In genomic region chr3:146249895-146250294, GRCm38 (mm10) we compare ENCODE assay signal across 19 mouse cellular contexts. TPM values are rescaled to one million over a fixed set of nuclear protein-coding genes. Genes with fewer than 3 reads are reported as not detected.
"Had no signal": no experiment of that assay in that cellular context is flagged by ENCODE, and none has a peak within 500 bp of the region (broad histone marks: within the 10 kb centered on the region; RNA-seq: fewer than 3 reads in every experiment).

No protein-coding gene starts in this region.

- H3K4me1 ChIP-seq: megakaryocyte, embryonic 14.5 days; midbrain, embryonic 13.5 days; midbrain, embryonic 15.5 days; neural tube, embryonic 12.5 days had no signal

- H3K9ac ChIP-seq: lung, embryonic 15.5 days; midbrain, embryonic 13.5 days; midbrain, embryonic 15.5 days; neural tube, embryonic 12.5 days had no signal

- H3K4me3 ChIP-seq: lung, embryonic 15.5 days; midbrain, embryonic 13.5 days; midbrain, embryonic 15.5 days; neural tube, embryonic 12.5 days had no signal

- DNase-seq: lung, adult 2 months; lung, postnatal 14 days; lung, postnatal 36 days; right cerebral cortex, postnatal 14 days; spleen, adult 18-20 months; thymus, adult 2 months; thymus, postnatal 25 days; thymus, postnatal 4 days had no signal

- H3K27me3 ChIP-seq: lung, embryonic 15.5 days; midbrain, embryonic 13.5 days; midbrain, embryonic 15.5 days; neural tube, embryonic 12.5 days had no signal

- H3K4me2 ChIP-seq: lung, embryonic 15.5 days; midbrain, embryonic 11.5 days; midbrain, embryonic 13.5 days; midbrain, embryonic 15.5 days; neural tube, embryonic 12.5 days had no signal

- H3K9me3 ChIP-seq: lung, embryonic 15.5 days; megakaryocyte, embryonic 14.5 days; midbrain, embryonic 13.5 days; midbrain, embryonic 15.5 days; neural tube, embryonic 12.5 days had no signal

- ATAC-seq: lung, postnatal 0 days; midbrain, embryonic 13.5 days; midbrain, embryonic 15.5 days had no signal

- H3K36me3 ChIP-seq: lung, embryonic 15.5 days; midbrain, embryonic 13.5 days; midbrain, embryonic 15.5 days; neural tube, embryonic 12.5 days had no signal

- H3K27ac ChIP-seq: lung, embryonic 15.5 days; macrophage; midbrain, embryonic 13.5 days; midbrain, embryonic 15.5 days; neural tube, embryonic 12.5 days had no signal

RNA-seq across cellular contexts. Expression of gene Lpar3, which starts 29.1 kb away (rescaled TPM):
- total RNA-seq: megakaryocyte progenitor cell, adult 5-6 weeks; monocyte, adult 5-6 weeks; neutrophil, adult 5-6 weeks had no signal
- polyA plus RNA-seq: macrophage had no signal
